Mouse (Mus musculus) embryonic facial prominence, embryonic 12.5 days (tissue): ENCODE measurements around the gene Pdxp. TPM values are rescaled to one million over a fixed set of nuclear protein-coding genes. Genes with fewer than 3 reads are reported as not detected.

Experiments
- ATAC-seq: fragments of 200-750 bp; cut with Nextera tagmentation; 2 replicates; pipeline ENCODE4 v1.8.0; 2017; ENCODE audit not compliant: insufficient number of reproducible peaks, insufficient read depth, low FRiP score, low TSS enrichment
- H3K27ac ChIP-seq: fragments of 300-500 bp; sonication (generic); 2 replicates; pipeline ENCODE4 v1.5.1; 2016; ENCODE audit warnings: mild to moderate bottlenecking
- H3K27me3 ChIP-seq: fragments of 300-500 bp; sonication (generic); 2 replicates; pipeline ENCODE4 v1.6.1; 2016; ENCODE audit warnings: mild to moderate bottlenecking, moderate library complexity
- H3K36me3 ChIP-seq: fragments of 300-500 bp; sonication (generic); 2 replicates; pipeline ENCODE4 v1.6.1; 2016; ENCODE audit warnings: mild to moderate bottlenecking
- H3K4me1 ChIP-seq: fragments of 300-500 bp; sonication (generic); 2 replicates; pipeline ENCODE4 v1.6.1; 2016
- H3K4me2 ChIP-seq: fragments of 300-500 bp; sonication (generic); replicated peaks from 2 replicates; pipeline ENCODE4 v1.6.1; 2016; ENCODE audit warnings: mild to moderate bottlenecking, moderate library complexity
- H3K4me3 ChIP-seq: fragments of 300-500 bp; sonication (generic); 2 replicates; pipeline ENCODE4 v1.5.1; 2016; ENCODE audit warnings: mild to moderate bottlenecking
- H3K9ac ChIP-seq: fragments of 300-500 bp; sonication (generic); 2 replicates; pipeline ENCODE4 v1.6.1; 2016; ENCODE audit warnings: mild to moderate bottlenecking, moderate library complexity
- H3K9me3 ChIP-seq: fragments of 300-500 bp; sonication (generic); 2 replicates; pipeline ENCODE4 v1.6.1; 2016; ENCODE audit warnings: mild to moderate bottlenecking, moderate library complexity
- WGBS: fragments of 180-500 bp; shearing (Covaris S2); methylation state at CpG from one replicate; pipeline ENCODE4 v1.1.7; 2016; 5-methylcytosine and 5-hydroxymethylcytosine counted together
- polyA plus RNA-seq: library from polyadenylated mRNA; unstranded; fragments of >200 nt; fragmentation: Nextera tagmentation; extraction: Ambion mirVana; gene quantifications from 2 replicates; pipeline ENCODE4 v1.2.1, GENCODE M21; 2016

Gene Pdxp
- polyA plus RNA-seq, 1 experiment from 2014 or later: 37.6 TPM

DNA sequence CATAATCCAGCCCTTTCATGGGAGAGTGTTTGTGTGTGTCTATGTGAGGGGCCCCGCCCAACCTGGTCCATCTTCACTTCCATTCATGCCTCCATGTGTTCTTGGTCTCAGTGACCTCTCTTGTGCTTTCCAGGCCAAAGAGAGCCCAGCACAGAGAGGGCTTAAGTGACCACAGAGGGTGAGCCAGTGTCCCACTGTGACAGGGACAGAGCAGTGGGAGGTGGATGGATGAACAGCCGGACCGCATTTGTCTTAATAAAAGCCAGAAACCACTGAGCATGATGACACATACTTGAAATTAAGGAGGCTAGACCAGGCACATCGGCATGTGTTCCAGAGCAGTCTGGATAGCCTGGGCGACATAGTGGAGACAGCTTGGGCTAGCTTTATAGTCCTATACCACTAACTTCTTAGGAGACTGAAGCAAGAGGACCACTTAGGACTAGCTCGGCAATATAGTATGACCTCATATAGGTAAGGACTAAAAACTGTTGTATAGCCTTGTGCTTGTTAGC, 16.5 kb downstream of the Pdxp start:
- Histone ChIP-seq H3K9me3 (no peaks in the 10 kb centered on the region), H3K36me3 (peaks cover 15% of the 10 kb centered on the region), H3K9ac (no peak overlapping the region), H3K4me2 (no peak overlapping the region), H3K27ac (no peak overlapping the region), H3K4me1 (peaks cover 22% of the 10 kb centered on the region), H3K27me3 (no peaks in the 10 kb centered on the region), H3K4me3 (no peak overlapping the region)
- 85% methylated on average over 6 of the region's 6 CpGs for WGBS
- no peak for ATAC-seq

DNA sequence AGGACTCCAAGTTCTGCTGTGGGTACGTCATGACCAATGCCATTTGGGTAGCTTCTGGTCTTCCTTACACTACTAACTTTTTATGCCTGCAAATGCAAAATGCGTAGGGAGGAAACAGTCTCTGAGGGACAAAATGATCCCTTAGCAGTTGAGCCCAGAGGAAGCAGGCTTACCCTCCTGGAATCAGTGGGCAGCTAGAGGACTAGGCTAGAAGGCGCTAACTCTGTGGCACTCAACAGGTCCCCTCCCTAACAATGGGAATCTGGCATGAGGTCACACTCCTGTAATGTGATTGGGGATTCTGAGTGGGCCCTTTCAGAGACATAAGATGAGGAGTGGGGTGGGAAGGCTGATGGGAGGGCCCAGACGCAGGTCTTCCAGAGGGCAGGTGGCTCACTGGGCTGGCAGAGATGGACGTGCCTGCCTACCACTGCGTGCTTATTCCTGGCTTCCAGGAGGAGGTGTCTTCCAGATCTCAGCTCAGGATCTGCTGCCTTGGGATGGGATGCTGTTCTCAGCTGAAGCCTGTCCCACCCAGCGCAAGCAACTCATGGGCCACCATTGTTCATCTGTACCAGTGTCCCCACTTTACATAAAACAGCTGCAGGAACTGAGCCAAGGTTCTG, 17.2 kb downstream of the Pdxp start:
- no peak for ATAC-seq
- Histone ChIP-seq H3K4me3 (no peak overlapping the region), H3K36me3 (peaks cover 15% of the 10 kb centered on the region), H3K27ac (peak overlapping the region; percentile 50; the same call in 1 of the 2 replicates), H3K9ac (no peak overlapping the region), H3K27me3 (no peaks in the 10 kb centered on the region), H3K9me3 (no peaks in the 10 kb centered on the region), H3K4me1 (peaks cover 19% of the 10 kb centered on the region), H3K4me2 (no peak overlapping the region)
- 86% methylated on average over 7 of the region's 7 CpGs for WGBS

DNA sequence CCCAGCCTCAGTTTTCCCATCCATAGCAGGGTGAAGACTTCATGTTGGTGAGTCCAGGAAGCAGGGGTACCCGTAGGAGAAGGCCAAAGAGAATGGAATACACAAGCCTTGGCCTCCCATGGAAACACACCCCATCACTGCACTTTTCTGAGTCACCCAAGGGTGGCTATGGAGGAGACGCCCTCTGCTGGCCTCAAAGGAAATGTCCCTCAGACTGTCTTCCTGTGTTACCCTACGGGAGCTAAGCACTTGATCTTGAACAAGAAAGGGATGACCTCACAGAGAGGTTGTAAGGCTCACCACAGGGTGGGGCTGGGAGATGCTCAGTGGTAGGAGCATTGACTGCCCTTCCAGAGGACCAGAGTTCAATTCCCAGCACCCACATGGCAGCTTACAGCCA, 17.9 kb downstream of the Pdxp start:
- no peak for ATAC-seq
- Histone ChIP-seq H3K4me2 (no peak overlapping the region), H3K27me3 (no peaks in the 10 kb centered on the region), H3K4me1 (peaks cover 17% of the 10 kb centered on the region), H3K9ac (no peak overlapping the region), H3K9me3 (no peaks in the 10 kb centered on the region), H3K27ac (no peak overlapping the region), H3K4me3 (no peak overlapping the region), H3K36me3 (peaks cover 19% of the 10 kb centered on the region)
- 32% methylated on average over 3 of the region's 3 CpGs for WGBS

DNA sequence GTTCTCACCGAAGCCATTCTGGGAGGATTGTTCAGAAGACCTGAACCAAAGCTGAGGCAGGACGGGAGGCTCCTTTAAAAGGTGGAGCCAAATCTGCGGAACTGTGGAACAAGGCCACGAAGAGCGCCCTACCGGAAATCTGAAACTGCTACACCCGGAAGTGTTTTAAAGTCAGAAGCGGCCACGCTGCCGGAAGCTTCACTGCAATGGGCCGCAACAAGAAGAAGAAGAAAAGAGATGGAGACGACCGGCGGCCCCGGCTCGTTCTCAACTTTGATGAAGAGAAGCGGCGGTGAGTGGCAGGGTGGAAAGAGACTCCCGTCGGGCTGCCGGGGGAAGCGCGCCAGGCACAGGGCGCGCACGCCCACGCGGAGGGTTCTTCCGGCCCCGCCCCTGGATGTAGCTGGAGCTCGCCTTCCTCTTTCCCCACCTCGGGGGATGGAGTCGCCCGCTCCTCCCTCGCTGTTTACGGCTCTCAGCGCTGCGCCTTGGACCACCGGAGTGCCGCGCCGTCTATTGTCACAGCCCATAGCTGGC, 21.1 kb downstream of the Pdxp start, which contains the start of gene Nol12:
TSS of gene Nol12 (plus strand) at position 150 of the 537 bp plus-strand sequence.
- H3K9me3 ChIP-seq: no peaks in the 10 kb centered on the region
- H3K27ac ChIP-seq: peak within 1 kb of the TSS; percentile 93
- no peaks in the 10 kb centered on the region for H3K27me3 ChIP-seq
- H3K9ac ChIP-seq: peak within 1 kb of the TSS; percentile 84
- peaks cover 40% of the 10 kb centered on the region for H3K36me3 ChIP-seq
- peak; percentile 83 for ATAC-seq
- peaks cover 8% of the 10 kb centered on the region for H3K4me1 ChIP-seq
- peak within 1 kb of the TSS; percentile 73 for H3K4me3 ChIP-seq
- under 1% methylated on average over 42 of the region's 42 CpGs for WGBS
- peak within 1 kb of the TSS; percentile 83 for H3K4me2 ChIP-seq

DNA sequence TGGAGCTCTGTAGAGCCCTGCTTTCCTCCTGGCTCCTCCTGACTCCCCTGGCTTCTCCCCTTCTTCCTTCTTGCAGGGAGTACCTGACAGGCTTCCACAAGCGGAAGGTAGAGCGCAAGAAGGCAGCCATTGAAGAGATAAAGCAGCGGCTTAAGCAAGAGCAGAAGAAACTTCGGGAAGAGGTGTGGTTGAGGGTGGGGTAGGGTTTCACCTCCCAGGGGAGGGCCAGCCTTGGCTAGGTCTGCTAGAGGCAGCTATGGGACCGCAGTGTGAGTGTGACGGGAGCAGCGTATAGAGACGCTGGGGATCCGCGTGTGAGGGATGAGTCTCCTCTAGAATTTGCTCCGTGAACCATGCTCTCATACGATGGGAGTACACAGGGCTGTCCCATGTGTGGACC, 22.7 kb downstream of the Pdxp start:
- no peak overlapping the region; the same call in 1 of the 2 replicates for H3K4me2 ChIP-seq
- no peak overlapping the region for H3K9ac ChIP-seq
- WGBS: 89% methylated on average over 12 of the region's 12 CpGs
- no peak for ATAC-seq
- H3K4me1 ChIP-seq: peaks cover 8% of the 10 kb centered on the region
- H3K27me3 ChIP-seq: no peaks in the 10 kb centered on the region
- H3K9me3 ChIP-seq: no peaks in the 10 kb centered on the region
- no peak overlapping the region for H3K27ac ChIP-seq
- no peak overlapping the region for H3K4me3 ChIP-seq
- peaks cover 49% of the 10 kb centered on the region for H3K36me3 ChIP-seq

DNA sequence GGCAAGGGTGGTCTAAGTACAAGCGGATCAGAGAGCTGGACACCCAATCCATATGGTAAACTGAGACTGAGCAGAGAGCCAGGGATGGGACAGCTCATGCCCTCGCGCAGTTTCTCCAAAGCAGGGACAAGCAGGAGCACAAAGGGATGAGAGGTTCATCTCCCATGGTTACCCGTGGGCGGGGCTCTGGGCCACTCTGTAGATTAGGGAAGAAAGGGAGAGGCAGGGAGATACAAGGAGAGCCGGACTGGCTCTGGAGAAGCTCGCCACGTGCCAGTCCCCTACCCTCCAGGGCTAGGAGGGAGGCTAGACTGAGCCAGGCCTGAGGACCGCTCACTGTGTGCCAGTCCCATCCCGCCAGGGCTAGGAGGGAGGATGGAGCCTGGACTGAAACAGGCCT, 23.6 kb downstream of the Pdxp start:
- H3K4me3 ChIP-seq: no peak overlapping the region
- peaks cover 8% of the 10 kb centered on the region for H3K4me1 ChIP-seq

DNA sequence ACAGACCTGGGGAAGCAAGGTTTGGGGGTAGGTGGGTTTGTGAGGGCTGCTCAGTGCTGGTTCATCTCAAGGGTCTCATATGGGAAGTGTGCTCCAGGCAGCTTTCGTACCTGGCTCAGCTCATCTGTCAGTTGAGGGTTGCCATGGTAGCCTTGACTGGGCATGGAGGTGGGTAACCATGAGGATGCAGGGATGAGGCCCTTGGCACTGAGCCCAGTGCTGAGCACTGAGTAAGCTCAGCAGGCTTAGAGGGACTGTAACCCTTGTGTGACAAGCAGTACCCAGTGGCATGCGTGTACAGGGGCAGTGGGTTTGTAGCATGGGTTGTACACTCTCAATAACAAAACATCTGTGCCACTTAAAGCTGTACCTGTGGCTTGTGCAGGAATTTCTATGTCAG, 24.2 kb downstream of the Pdxp start:
- no peak overlapping the region for H3K4me2 ChIP-seq
- H3K9me3 ChIP-seq: no peaks in the 10 kb centered on the region
- H3K4me1 ChIP-seq: peaks cover 13% of the 10 kb centered on the region
- H3K9ac ChIP-seq: no peak overlapping the region
- H3K36me3 ChIP-seq: peaks cover 52% of the 10 kb centered on the region
- ATAC-seq: no peak
- no peak overlapping the region for H3K4me3 ChIP-seq
- WGBS: 97% methylated on average over 2 of the region's 2 CpGs
- no peak overlapping the region for H3K27ac ChIP-seq
- no peaks in the 10 kb centered on the region for H3K27me3 ChIP-seq

More for the DNA sequence above, 23.6 kb downstream of the Pdxp start:
- no peaks in the 10 kb centered on the region for H3K9me3 ChIP-seq
- no peak overlapping the region for H3K4me2 ChIP-seq
- H3K36me3 ChIP-seq: peaks cover 52% of the 10 kb centered on the region
- H3K27ac ChIP-seq: no peak overlapping the region
- 94% methylated on average over 10 of the region's 10 CpGs for WGBS
- H3K9ac ChIP-seq: no peak overlapping the region
- ATAC-seq: no peak
- H3K27me3 ChIP-seq: no peaks in the 10 kb centered on the region

DNA sequence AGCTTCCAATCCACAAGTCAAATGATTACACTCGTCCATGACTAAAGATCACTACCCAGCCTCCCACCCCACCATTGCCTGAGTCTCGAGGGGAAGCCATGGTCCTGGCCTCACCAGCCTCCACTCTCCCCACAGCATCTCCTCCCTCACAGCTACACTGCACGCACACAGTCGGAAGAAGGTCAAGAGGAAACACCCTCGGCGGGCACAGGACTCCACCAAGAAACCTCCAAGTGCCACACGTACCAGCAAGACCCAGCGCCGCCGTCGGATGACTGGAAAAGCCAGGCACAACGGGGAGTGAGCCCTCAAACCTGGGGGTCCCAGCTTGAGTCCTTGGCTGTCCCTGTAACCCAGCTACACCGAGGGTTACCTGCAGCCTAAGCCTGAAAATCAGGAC, 26.6 kb downstream of the Pdxp start:
- no peak for ATAC-seq
- no peak overlapping the region for H3K27ac ChIP-seq
- H3K4me2 ChIP-seq: no peak overlapping the region
- H3K4me1 ChIP-seq: peaks cover 13% of the 10 kb centered on the region
- H3K9ac ChIP-seq: no peak overlapping the region
- no peak overlapping the region for H3K4me3 ChIP-seq
- H3K9me3 ChIP-seq: no peaks in the 10 kb centered on the region
- 89% methylated on average over 13 of the region's 13 CpGs for WGBS
- H3K27me3 ChIP-seq: no peaks in the 10 kb centered on the region
- H3K36me3 ChIP-seq: peaks cover 52% of the 10 kb centered on the region

DNA sequence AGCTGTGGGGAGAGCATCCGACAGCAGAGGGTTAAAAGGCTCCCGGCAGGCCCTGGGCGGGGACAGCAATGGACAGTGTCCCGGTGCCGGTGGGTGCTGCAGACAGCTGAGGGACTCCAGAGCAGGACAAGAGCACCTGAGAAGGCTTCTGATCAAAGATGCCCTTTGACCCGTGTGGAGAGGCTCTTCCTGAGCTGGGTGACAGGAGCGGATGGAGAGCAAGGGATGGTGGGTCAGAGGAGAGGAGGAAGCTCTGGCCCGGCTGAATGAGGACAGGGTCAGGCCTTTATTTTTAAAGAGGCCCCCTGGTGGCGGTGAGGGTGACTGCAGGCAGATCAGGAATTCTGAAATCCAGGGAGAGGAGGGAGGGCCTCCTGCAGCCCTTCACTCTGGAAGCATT, 28.9 kb downstream of the Pdxp start:
- no peak for ATAC-seq
- Histone ChIP-seq H3K4me2 (peak overlapping the region; percentile 45), H3K4me3 (peak overlapping the region; percentile 18; the same call in 1 of the 2 replicates), H3K9ac (peak overlapping the region; percentile 64), H3K4me1 (peaks cover 9% of the 10 kb centered on the region), H3K36me3 (peaks cover 39% of the 10 kb centered on the region), H3K9me3 (no peaks in the 10 kb centered on the region), H3K27ac (no peak overlapping the region), H3K27me3 (no peaks in the 10 kb centered on the region)
- 0% methylated on average over 9 of the region's 9 CpGs for WGBS

DNA sequence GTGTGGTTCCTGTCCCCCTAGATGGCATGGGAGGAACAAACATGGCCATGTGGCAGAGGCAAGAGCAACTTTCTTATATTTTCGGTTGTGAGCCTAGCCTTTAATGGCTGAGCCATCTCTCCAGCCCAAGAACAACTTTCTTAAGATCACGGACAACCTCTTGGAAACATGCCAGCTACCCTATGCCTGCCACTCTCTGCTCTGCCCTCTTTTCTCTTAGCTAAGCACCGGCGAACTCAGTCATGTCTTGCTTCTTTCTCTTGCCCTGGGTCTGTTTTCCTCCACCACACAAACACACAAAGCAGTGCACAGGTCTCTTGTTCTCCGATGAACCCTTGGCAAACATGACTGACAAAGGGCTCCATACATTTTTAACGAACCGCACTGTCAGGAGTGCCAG, 32.5 kb downstream of the Pdxp start:
- 81% methylated on average over 7 of the region's 7 CpGs for WGBS
- Histone ChIP-seq H3K9me3 (no peaks in the 10 kb centered on the region), H3K4me1 (peaks cover 13% of the 10 kb centered on the region), H3K27me3 (no peaks in the 10 kb centered on the region), H3K4me2 (no peak overlapping the region), H3K36me3 (peaks cover 4% of the 10 kb centered on the region), H3K4me3 (no peak overlapping the region), H3K9ac (no peak overlapping the region), H3K27ac (no peak overlapping the region)
- ATAC-seq: no peak

DNA sequence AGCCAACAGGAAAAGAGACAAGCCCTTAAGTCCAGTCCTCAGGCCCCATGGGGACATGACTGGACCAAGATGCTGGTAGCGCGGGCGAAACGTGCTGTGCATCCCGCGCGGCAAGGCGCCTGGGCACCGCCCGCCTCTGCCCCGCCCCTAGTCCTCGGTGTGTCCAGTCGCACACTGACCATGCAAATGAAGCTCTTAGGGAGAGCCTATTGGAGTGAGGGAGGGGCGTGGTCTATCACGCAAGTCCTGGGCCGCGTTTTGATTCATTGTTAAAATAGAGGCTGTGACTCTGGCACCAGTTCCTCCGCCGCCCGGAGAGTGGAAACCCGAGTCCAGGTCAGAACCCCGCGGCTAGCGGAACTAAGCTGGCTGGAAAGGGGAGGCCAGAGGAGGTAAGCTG, 33.9 kb downstream of the Pdxp start, which contains the start of gene Triobp:
TSS of gene Triobp (plus strand) at position 68 of the 400 bp plus-strand sequence.
- WGBS: under 1% methylated on average over 24 of the region's 24 CpGs
- 0 out of 2 replicates have a peak, but pooled peaks cover 5% of the 10 kb centered on the region for H3K36me3 ChIP-seq

DNA sequence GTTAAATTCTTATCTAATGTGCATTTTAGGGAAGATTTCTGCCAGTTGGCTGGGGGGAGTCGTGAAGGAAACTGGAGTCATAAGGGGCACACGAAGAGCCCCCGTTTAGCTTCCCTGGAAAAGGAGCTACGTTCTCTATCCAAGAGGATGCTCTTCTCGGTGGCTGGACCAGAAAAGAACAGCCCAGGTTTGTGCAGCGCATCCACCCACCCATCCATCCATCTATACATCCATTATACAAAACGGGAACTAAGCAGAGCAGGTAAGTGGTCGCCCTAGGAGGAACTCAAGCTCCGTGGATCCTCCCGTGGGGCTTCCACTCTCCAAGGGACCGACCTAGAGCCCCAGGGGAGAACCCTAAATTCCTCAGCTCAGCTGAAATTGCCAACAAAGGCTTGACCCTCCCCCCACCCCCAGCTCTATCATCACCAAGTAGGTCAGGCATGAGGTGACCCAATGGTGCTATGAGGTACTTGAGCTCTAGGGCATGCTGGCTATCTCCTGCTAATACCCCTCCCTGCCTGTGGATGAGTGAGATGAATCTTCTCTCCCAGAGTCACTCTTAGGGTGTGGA, 34.5 kb downstream of the Pdxp start:
- Histone ChIP-seq H3K27me3 (no peaks in the 10 kb centered on the region), H3K9ac (peak overlapping the region; percentile 53), H3K4me3 (peak overlapping the region; percentile 49), H3K27ac (peak overlapping the region; percentile 73), H3K4me2 (peak overlapping the region; percentile 60), H3K9me3 (no peaks in the 10 kb centered on the region), H3K36me3 (0 out of 2 replicates have a peak, but pooled peaks cover 8% of the 10 kb centered on the region), H3K4me1 (peaks cover 9% of the 10 kb centered on the region; the same call in 1 of the 2 replicates)
- WGBS: 2% methylated on average over 11 of the region's 11 CpGs
- ATAC-seq: no peak

More for the DNA sequence above, 33.9 kb downstream of the Pdxp start, which contains the start of gene Triobp:
- peak within 1 kb of the TSS; percentile 53 for H3K9ac ChIP-seq
- H3K27ac ChIP-seq: peak within 1 kb of the TSS; percentile 73
- ATAC-seq: peak; percentile 95
- H3K4me3 ChIP-seq: peak within 1 kb of the TSS; percentile 49
- H3K9me3 ChIP-seq: no peaks in the 10 kb centered on the region
- peak within 1 kb of the TSS; percentile 60 for H3K4me2 ChIP-seq
- H3K27me3 ChIP-seq: no peaks in the 10 kb centered on the region
- peaks cover 10% of the 10 kb centered on the region for H3K4me1 ChIP-seq
